Mouse (Mus musculus) cerebral cortex, adult 2 months (tissue): ENCODE measurements around the gene Nacad.

Experiments used
- whole genome bisulfite sequencing: fragments of 180-500 bp; shearing (Covaris S2); methylation state at CpG from one replicate; pipeline ENCODE4 v1.1.7; 2018; 5-methylcytosine and 5-hydroxymethylcytosine counted together

Nacad gene

DNA sequence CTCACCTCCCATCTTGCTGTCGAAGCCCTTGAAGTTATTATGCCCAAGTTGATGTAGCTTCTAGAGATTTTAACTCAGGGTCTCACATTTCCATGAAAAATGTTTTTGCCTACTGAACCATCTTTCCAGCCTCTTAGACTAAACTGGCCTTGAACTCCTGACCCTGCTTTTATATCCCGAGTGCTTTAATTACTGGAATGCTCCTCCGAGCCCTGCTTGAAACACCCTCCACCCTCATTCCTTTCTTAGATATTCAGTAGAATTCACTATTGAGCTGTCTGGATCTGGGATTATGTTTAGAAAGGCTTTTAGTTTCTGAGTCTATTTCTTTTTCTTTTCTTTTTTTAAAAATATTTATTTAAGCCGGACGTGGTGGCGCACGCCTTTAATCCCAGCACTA is 26.5 kb downstream of the Nacad start:
- 89% methylated on average over 7 of the region's 7 CpGs for WGBS

DNA sequence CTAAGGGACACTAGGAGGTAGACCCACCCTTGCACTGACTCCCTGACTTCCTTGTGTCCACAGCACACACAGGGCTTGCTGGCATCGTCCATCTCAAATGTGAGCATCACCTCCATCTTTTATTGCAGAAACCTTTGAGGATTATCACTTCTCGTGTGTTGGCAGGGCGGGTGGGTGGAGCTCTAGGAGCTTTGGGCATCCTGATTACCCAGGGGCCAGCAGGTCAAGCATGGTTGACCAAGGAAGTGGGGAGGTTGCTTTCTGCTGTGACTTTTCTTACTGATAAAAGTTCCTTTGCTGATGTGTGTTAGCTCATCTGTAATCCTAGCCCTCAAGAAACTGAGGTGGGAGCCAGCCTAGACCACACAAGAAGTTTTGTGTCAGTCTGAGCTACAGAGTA is 29.7 kb downstream of the Nacad start:
- WGBS: 95% methylated on average over 3 of the region's 3 CpGs

DNA sequence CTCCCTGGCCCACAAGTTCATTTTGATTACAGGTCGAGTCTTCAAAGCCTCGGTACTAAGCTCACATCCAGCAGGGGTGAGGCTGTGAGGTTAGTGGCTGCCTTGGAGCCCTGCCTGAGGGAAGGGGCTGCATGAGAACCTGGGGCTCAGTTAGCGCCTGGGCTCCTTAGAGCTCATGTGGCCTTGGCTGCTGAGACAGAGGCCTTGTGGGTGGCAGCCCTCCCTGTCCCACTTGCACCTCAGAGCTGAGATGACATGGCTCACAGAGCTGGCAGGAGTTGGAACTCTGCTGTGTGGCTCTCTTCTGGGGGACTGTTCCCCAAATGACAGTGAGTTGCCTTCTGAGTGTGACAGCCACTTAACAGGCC is 36.5 kb downstream of the Nacad start:
- 37% methylated on average over 3 of the region's 3 CpGs for WGBS

DNA sequence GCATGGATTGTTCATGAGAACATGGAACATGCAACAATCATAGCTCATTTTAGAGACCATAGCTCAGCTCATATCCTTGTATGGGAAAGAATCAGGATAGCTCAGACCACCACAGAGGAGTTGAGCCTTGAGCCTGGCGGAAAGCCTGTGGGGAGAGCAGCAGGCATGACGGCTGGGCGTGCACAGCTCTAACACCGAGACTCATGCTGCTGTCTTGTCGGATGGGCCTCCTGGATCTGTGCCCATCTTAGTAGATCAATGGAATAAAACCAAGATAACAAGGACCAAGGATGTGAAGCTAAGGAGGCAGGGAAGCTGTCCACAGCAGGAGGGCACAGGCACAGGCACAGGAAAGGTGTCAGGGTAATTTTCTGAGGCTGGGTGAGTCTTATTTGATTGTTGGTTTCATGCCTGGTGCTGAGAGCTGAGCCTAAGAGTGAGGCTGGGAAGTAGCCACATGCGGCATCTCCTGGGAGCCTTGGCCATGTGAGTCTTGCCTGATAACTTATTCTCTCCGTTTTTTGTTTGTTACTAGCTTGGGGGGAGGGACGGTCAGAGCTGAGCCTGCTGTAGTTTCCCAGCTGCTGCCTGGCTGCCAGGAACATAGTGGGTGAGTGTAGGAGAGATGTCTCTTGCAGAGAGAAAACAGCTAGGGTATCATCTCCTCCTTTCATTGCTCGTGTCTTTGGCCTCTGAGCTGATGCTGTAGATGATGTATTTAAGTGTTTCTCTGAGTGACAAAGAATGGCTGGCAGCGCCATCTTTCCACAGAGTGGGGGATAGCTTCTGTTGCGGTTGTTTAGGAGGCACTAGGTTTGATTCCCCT is 37.1 kb downstream of the Nacad start:
- 28% methylated on average over 11 of the region's 11 CpGs for WGBS

DNA sequence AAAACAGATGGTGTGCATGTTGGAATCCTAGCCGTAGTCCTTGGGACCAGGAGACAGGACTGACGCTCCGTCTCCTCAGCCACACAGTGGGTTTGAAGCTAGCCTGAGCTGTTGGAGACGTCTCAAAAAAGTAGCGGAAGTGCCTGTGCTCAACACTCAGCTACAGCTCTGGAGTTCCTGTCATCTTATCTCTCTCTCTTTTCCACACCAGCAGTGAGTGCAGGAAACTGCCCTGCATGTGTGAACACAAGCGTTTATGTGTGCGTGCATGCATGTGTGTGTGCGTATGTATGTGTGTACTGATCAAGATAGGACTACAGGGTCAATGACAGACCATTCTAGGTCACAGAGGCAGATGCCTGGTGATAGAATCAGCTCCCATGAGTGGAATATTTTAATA is 37.9 kb downstream of the Nacad start:
- WGBS: 61% methylated on average over 8 of the region's 8 CpGs

DNA sequence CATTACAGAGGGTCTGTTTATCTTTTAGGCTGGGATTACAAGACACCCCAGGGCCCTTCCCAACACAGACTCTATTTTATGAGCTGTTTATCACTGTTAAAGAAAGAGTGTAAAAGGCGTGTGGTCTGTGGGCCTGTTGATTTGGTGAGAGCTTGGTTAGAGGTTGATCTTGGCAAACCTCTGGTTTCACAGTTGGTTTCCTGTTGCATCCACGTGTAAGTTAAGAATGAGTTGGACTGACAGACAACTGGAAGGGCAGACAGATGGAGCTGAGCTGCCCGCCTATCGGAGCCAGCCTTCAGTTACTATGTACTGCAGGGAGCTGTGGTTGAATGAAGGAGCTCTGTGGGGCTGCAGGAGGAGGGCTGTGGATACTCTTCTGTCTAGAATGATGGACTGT is 39.4 kb downstream of the Nacad start:
- 72% methylated on average over 4 of the region's 4 CpGs for WGBS

DNA sequence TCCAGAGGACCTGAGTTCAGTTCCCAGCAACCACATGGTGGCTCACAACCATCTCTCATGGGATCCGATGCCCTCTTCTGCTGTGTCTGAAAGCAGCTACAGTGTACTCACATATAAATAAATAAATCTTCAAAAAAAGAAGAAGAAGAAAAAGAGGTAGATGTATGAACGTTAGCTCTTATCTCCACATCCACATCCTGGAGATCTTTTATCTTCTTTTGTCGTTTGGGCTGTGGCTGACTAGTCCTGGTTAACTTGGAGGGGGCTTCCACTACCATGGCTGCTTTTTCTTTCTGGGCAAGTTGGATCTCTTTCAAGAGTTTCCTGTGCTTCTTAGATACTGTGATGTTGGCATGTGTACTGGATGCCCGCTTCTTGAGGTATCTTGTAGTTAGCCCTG is 42.7 kb downstream of the Nacad start:
- 95% methylated on average over 4 of the region's 4 CpGs for WGBS

DNA sequence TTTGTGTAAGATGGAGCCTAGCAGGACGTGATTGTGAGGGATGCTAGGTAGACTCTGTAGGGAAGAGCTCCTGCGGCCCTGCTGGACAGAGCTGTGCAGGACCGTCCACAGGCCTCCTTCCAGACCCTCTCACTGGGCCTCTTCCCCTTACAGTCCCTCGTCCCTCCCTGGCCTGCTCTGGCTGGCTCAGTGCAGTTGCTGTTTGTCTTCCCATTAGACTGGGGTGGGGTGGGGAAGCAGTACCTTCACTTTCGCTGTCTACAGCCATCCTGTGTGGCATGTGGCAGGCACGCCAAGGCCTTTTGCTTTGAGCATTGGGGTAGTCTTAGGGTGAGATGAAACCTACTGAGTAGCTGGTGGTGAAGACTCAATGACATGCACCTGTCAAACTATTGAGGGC is 43.5 kb downstream of the Nacad start:
- WGBS: 95% methylated on average over 6 of the region's 6 CpGs

DNA sequence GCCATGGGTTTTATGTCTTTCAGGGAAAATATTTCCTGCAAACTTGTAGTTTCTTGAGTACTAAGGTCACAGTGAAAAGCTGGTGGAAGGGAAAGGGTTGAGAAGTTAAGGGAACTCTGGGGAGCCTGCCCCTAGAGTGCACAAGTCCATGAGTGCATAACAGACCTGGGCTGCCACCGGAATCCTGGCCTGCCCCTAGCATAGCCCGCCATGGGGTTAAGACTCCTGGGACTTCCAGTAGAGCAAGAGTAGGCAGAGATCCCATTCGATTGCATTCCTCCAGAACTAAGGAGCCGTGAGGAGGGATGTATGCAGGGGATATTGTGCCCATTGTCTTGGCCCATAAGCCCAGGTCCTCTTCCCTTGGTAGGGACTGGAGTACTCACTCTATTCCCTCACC is 44.4 kb downstream of the Nacad start:
- WGBS: 89% methylated on average over 4 of the region's 4 CpGs

DNA sequence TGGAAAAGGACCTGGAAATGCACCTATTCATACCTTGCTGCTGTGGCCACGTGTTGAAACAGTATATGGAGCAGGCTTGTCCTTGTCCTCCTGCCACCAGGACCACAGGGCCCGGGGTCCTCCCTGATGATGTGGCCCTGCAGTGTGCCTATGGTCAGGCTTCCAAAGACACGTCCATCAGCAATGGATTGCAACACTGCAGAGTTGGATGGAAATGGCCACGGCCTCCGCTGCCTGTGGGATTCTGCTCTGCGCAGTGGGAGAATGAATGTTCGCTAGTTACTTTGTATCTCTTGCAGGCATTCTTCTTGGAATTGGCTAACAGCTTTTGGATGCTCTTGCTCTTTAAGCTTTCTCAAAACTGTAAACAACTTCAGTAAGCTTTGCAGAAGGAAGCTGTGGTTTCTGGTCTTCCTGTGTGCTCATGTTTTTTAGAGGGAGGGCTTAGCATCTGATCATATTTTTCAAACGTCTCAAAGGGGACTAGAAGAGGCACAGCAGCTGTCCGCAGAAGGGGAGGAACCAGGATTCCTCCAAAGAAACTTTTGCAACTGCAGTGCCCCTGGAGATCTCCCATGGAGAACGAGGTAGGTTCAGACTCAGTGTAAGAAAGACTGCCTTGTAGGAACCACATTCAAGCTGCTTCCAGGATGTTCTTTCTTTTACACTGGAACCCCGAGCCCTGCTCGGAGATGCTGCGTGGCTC is 45.0 kb downstream of the Nacad start:
- WGBS: 78% methylated on average over 13 of the region's 13 CpGs

DNA sequence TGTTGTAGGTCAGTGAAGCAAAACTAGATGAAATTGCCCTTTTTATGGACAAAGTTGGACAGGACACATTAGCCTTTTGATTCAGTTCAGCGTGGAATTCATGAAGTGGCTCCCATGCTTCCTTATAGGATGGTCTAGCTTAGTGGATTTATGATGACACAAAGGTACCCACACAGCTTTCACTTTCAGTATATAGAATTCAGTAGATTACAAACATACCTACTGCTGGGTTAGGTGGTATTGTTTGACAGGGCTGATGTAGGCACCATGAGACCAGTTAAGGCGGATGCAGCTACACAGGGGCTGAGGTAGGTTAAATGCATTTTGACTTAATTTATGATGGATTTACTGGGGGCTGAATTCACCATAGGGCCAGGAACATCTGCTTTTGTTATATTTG is 45.9 kb downstream of the Nacad start:
- WGBS: 91% methylated on average over 2 of the region's 2 CpGs

DNA sequence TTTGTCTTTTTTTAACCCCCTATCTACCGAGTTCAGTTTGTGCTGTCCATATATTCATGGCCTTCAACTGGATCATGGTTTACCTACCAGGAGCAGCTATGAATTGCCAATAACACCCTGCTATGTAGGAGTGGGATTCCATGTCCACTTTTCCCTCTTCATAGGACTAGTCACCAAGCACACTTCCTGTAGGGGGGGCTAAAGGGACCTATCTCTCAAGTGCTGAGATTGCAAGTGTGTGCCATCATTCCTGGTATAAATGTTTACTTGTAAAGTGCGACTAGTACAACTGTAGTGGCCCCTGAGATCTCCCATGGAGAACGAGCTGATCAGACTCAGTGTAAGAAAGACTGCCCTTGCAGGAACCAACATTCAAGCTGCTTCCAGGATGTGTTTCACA is 47.6 kb downstream of the Nacad start:
- 86% methylated on average over 3 of the region's 3 CpGs for WGBS

DNA sequence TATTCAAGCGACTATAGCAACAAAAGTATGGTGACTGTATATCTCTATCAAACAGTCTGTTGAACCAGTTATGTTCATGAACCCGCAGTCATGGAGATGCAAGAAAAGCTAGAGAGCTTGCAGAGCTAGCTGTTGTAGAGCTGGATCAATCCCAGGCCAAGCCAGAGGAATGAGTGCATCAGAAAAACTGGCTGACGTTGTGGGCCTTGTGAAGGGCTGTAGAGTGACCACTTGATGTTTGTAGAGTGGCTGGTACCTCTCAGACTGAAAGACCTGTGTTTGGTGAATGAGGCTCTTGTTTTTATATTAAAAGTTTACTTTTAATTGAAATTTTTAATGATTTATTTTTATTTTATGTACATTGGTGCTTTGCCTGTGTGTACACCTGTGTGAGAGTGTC is 55.7 kb downstream of the Nacad start:
- 88% methylated on average over 3 of the region's 3 CpGs for WGBS

DNA sequence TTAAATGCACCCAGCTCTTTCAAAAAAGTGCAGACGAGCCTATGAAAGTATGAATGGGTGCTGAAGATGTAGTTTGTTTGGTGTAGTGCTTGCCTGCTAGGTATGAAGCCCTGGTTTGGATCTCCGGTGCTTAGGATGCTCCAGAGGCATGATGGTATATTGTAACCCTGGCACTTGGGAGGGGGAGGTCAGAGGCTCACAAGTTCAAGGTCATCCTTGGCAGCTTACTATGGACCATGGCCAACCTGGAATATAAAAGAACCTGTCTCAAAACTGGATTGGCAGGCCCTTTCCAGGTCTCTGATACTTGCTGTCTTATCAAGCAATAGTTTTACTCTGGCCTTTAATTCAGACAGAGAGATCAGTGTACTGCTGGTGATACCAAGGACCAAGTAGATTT is 56.1 kb downstream of the Nacad start:
- WGBS: 82% methylated on average over 2 of the region's 2 CpGs
